Mouse (Mus musculus) C2C12 (cell line): ENCODE data around the gene Dtx1.

Experiments used
- CTCF ChIP-seq: IDR thresholded peaks from one replicate; pipeline ENCODE4 v1.5.1; 2011; ENCODE audit not compliant: control insufficient read depth, insufficient read depth, insufficient read length
- MAX ChIP-seq: IDR thresholded peaks from one replicate; pipeline ENCODE4 v1.6.1; 2011; ENCODE audit warnings: mild to moderate bottlenecking, control low read depth
- USF1 ChIP-seq: IDR thresholded peaks from one replicate; pipeline ENCODE4 v1.6.1; 2011; ENCODE audit warnings: low read depth, mild to moderate bottlenecking, control low read depth, moderate library complexity

GRCm38 (mm10) chr5:120717136-120717535 lies 5.4 kb upstream of the Dtx1 start:
- TF ChIP-seq CTCF, result no peak
- no peak for TF ChIP-seq MAX
- TF ChIP-seq USF1, result no peak
